Mouse (Mus musculus) liver, adult 2 months (tissue): Measurements from ENCODE around the gene Cfap54.

Experiments
- CTCF ChIP-seq: fragments of 200-500 bp; IDR thresholded peaks from 2 replicates; pipeline ENCODE4 v1.5.1; 2011; ENCODE audit warnings: low read depth, low read length, control low read depth
- POLR2A ChIP-seq: fragments of 200-500 bp; IDR thresholded peaks from 2 replicates; pipeline ENCODE4 v1.6.1; 2011; ENCODE audit warnings: low read length, control low read depth; ENCODE audit not compliant: insufficient read depth; ENCODE audit errors: extremely low read depth

- TF ChIP-seq CTCF (no peak), POLR2A (no peak)
These were observed 292.9 kb downstream of the Cfap54 start for GRCm38 (mm10) chr10:92788410-92789096.
